Mouse (Mus musculus): ENCODE measurements around the gene Rab15.
"Not testable (repeated sequence)": the region's sequence is repeated elsewhere in the genome, so short reads cannot be mapped to it uniquely, and the experiment has no call there.

Gene Rab15

DNA sequence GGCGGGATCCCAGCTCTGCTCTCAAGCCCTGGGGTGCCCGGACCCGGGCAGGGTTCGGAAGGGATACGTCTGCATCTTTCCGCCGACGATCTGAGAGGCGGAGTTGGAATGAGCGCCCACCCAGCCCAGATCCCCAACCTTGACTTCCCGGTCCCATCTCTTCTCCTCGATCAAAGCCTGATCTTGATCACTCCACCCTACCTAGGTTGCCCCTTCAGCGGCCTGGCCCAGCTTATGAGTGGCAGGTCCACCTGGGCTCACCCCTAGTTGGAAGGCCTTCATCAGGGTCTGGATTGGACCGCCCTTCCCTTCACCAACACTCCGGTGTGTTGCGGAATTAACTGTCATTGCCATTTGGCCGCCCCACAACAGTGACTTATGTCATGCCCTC is at the start of gene Rab15:
Gene Rab15 (minus strand): TSS at position 258 of the 391 bp plus-strand sequence.
- DNase-seq (ENCODE audit: low read depth) = no peak

DNA sequence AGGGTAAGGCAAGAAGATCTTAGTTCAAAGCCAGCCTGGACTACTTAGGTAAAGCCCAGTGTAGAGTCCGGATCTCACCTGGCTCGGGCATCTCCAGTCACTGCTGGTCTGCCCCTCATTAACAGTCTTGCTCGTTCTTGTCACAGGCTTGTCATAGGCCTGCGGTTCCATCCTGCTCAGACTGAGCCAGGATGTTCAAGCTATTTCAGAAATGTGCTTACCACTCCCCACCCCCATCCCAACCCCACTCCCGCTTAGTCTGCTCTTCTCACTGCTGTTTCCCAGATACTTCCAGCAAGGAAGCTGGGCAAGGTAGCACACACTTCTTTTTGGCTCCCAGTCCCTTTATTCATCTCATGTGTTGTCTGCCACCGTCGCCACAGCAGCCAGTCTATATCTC is 46.9 kb upstream of the Rab15 start:
- DNase-seq (ENCODE audit: low read depth) = no peak

DNA sequence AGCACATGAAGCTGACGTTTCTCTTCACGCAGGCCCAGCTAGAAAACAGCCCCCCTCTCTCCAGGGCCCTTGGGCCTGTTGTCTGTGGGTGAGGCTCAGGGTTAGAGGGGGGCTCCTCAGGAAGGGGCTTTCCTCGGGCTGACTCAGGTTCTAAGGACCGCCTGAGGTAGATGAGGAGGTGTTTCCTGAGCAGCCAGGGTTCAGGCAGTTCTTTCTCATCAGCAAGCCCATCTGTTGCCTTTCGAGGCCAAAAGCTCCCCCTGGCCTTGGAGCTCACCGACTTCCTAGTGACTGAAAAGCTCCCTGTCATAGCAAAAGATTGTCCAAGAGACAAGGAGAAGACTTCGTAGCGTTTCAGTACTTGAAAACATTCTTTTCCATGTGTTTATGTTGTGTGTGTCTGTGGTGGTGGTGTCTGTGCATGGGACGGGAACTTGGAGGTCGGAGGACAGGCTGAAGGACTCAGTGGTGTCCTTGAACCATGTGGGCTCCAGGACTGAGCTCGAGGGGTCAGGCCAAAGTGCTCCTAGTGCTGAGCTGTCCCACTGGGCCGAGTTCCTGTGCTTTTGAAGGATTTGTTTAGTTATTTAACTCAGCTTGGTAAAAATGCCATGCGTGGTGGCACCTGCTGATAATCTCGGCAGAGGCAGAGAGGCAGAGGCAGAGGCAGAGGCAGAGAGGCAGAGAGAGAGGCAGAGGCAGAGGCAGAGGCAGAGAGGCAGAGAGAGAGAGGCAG is 45.9 kb upstream of the Rab15 start:
- DNase-seq (ENCODE audit: low read depth) = no peak

DNA sequence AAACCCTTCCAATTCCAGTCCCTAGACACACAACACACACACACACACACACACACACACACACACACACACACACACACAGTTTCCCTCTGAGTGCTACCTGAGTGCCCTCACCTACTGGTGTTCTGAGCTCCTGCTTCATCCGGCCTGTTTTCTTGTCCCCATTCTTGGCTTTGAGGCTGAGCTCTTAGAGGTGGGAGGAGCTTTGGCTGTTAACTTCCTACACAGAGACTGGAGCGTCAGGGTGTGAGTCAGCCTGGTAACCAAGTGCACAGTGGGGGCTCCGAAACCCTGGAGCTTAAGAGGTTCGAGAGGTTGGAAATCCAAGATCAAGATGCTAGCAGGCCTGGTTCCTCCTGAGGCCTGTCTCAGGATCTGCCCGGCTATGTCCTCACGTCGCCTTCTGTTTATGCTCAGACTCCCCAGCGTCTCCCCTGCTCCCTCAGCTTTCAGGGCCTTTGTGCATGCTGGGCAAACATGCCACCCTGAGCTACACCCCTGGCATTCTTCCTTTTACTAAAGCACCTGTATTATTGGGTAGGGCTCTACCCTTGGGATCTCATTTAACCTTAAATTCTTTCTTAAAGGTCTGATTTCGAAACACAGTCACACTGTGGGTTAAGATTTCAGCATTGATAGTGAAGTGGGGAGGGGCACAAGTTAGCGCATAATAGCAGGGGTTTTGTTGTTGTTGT is 45.0 kb upstream of the Rab15 start:
- peak; percentile 77 for DNase-seq (ENCODE audit: low read depth)

DNA sequence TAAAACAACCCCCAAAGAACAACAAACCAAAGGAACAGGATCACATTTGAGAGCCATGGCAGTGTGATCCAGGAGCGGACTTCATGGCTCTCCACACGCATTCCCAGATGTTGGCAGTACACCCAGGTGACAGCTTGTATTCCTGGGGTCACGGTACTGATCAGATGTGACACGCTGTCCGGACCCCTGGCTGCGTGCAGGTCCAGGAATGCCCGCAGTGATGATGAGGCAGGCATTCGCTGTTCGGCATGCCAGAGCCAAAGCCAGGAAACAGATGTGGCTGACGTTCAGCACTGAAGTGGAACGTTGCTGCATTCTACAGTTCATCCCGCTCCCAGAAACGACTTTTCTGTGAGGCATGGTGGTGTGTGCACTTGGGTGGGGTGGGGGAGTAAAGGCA is 42.6 kb upstream of the Rab15 start:
- DNase-seq (ENCODE audit: low read depth) = no peak

DNA sequence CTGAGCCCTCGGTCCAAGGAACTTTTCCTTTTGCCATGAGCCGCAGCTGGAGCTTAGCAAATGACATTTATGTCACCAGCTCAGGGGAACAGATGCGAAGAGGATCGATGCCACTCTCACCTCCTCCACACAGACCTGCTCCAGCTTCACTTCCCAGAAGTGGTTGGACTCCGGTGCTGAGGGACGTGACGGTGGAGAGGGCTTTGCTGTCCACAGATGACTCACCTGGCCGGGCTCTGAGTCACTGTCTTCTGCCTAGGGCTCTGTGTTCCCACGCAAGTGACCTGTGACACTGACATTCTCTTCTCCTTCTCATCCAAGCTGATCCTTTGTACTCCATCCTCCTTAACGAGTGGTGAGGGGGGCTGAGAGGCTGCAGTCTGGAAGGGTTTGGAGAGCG is 40.9 kb upstream of the Rab15 start:
- DNase-seq (ENCODE audit: low read depth) = no peak

DNA sequence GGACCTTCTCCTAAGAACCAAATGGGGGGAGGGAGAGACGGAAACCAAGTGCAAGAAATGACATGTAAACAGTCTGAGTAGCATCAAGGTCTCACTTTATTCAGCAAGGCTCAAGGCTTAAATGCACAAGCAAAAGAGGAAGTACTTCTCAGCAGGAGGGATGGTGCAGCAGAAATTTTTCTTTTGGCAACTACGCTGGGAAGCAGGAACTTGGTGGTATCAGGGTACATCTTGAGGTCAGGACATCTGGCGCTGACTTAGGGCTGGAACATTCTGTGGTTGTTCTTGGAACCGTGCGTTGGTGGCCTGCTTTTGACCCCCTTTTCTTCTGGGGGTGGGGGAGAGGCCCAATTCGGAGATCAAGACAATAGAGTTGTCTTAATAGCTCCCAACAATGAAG is 36.1 kb upstream of the Rab15 start:
- DNase-seq (ENCODE audit: low read depth) = not testable (repeated sequence)

DNA sequence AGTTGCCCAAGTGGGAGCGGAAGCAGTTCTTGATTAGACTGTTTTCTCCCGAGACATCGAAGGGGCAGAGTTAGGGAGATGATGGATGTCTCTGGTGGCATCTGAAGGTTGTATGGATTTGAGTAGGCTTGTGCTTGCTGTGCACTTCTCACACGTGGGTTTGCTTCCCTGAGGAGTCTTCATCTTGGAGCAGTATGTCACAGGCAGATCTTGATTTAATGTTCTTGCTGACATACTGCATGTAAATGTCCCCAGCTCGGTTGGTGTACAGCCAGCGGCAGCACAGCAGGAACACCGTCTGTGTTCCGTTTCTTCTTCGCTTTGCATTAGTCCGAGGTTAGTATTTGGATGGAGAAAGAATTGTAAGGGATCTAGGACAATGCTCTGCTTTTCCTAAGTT is 34.4 kb upstream of the Rab15 start:
- DNase-seq (ENCODE audit: low read depth) = no peak

DNA sequence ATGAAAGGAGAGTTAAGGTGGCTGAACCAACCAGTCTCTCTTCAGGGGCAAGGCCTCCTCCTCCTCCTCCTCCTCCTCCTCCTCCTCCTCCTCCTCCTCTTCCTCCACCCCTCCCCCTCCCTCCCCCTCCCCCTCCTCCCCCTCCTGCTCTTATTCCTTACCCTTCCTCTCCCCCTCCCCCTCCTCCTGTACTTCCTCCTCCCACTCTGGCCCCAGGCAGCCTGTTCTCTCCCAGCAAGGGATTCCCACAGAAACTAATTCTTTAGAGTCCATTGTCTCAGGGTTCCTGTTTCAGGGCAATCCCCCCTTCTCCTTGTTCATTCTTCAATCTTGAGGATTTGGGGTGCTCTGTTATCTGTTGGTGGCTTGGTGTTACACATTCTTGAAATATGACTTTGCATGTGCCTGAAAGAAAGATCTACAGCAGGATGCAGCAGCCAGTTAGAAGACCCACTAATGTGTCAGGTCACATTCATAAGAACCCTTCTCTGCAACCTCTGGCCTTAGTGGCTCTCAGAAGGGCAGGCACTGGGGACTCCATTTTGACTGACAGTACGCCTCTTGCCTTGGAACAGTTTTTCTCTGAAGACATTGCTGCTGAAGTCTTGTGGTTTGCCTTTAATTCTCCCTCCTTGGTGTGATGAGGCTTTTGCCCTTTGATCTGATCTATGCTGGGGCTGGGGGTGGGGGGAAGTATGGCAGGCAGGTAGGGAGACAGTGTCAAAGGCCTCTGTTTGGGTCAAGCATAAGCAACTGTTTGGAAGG is 30.9 kb upstream of the Rab15 start:
- peak; percentile 73 for DNase-seq (ENCODE audit: low read depth)

DNA sequence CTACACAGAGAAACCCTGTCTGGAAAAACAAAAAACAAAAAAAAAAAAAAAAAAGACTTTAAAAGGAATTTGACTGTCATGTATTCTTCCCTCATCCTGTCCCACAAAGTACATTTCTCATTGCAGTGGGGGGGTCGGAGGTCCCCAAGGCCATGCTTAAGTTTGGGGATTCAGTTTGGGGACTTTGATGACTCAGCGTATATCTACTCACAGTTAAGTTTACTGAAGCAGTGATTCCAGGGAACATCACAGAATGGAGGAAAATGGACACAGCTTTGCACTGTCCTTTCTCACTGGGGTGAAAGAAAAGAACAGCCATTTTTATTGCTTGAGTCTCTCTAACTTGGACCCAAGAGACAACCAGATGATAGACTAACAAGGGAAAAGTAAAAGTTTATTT is 29.7 kb upstream of the Rab15 start:
- DNase-seq (ENCODE audit: low read depth) = no peak

DNA sequence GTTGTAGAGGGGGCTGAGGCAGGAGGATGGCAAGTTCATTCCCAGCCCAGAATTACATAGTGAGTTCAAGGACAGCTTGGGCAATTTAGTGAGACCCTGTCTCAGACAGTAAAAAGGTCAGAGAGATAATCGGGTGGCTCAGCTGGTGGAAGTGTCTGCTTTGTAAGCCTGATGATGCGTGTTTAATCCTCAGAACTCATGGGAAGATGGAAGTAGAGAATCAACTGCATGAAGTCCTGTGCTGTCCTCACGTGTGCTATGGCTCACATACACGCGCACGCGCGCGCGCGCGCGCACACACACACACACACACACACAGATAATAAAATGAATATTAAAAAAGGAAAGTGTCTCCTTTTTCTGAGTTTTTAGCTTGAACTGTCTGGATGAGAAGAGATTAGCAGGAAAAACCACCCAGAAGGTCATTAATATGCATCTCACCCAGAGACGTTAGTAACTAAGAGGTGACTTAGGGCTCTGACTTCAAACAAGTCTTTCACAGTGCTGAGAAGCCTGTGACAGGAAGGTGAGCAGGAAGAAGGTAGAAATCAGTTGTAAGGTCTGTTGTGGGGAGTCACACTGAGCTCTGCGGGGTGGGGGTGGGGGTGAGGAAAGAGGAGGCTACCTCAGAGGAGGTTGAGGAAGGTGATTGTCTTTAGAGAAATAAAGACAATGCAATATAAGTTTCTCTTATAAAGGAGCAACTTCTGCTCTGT is 21.8 kb upstream of the Rab15 start:
- DNase-seq (ENCODE audit: low read depth) = peak; percentile 80

DNA sequence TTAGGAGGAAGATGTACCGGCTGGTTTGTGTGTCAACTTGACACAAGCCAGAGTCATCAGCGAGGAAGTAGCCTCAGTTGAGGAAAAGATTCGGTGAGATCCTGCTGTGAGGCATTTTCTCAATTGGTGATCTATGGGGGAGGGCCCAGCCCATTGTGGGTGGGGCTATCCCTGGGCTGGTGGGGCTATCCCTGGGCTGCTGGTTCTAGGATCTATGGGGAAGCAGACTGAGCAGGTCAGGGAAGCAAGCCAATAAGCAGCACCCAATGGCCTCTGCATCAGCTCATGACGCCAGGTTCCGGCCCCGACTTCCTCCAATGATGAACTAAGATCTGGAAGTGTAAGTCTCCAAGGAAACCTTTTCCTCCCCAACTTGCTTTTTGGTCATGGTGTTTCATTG is 17.4 kb upstream of the Rab15 start:
- no peak for DNase-seq (ENCODE audit: low read depth)

DNA sequence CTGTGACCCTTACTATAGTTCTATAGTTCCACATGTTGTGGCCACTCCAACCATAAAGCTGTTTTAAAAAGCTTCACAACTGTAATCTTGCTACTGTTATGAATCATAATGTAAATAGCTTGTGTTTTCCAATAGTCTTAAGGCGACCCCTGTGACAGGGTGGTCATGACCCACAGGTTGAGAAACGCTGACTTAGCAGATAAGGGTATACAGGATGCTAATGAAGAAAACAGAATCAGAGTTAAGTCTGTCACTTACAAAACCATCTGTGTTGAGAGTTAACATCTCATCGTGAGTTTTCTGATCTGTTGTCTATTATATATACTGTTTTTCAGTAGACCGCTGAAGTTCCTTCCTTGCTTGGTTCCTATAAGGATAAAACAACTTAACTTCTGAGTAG is 16.6 kb upstream of the Rab15 start:
- DNase-seq (ENCODE audit: low read depth) = no peak

DNA sequence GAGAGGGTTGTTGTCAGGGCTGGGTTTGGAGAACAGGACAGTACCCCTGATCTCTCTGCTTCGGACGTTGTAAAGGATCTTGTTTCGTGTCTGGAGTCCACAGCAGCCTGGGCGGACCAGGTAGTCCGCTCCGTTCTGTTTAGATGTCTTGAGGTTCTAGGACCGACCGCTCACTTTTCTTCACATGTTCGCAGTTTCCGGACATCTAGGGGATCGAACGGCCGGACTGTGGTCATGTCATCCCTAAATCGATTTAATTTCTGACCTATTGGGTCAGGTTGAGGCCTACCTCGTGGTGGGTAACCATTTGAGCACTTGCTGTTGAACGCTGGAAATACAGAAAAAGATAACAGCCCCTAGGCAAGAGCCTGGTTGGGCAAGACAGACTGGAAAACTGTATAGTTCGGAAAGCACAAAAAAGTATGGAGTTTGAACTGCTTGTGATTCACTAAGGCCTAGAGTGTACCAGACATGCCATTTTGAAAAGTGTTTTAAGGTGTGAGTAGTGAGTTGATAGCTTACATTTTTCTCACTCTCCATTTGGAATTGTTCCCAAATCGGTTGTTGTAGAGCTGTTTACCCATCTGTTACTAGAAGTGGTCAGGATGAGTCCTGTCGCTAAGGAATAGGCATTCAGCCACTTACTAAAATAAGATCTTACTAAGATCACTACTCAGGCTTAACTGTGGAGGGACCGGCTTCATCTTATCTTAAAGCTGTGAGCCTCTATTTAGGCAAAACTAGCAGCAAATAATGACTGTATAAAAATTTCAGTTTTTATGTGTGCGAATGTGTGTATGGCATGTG is 15.3 kb upstream of the Rab15 start:
- no peak for DNase-seq (ENCODE audit: low read depth)

DNA sequence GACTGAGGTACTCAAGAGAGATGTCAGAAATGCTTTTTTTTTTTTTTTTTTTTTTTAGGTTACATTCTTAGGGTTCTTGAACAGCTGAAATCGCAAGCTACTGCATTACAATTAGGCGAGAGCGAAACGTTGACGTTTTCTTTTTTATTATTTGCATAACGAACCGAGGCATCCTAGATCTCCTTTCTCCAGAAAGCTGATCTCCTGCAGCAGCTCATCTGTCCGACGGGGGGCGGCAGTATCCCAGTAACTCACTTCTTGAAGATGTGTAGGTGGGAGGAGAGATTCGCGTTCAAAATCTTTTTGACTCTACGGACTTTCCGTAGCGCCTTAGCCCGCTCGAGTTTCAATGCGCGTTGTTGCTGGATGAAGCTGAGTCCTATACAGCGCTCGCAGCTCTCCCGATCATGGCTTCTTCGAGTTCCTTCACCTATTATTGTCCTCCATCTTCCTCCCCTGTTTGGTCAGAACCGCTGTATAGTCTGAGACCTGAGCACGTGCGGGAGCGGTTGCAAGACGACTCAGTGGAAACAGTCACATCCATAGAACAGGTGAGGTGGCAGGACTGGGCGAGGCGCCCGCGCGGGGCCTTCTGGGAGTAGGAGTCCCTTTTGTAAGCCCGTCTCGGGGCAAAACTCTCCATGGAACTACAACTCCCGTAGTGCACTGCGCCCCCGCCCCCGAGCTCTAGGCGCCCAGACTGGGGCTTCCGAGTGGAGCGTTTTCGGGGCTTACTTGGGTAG is 14.6 kb upstream of the Rab15 start:
- peak; percentile 98 for DNase-seq (ENCODE audit: low read depth)

DNA sequence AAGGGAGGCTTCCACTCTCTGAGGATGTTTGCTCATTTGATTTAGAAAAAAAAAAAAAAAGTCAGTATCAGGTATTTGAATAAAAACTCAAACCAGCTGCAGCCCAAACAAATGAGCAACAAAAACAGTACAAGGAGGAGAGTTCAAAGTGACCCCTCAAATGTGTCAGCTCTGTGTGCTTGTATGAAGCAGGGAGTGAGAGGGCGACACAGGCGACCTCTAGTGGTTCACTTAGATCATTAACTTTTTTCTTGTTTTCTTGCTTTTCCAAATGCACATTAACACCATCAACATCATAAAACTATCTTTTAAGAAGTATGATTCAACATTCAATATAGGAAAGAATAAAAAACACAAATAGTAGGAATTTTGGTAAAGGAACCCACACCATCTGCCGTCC is 10.0 kb upstream of the Rab15 start:
- peak; percentile 76 for DNase-seq (ENCODE audit: low read depth)

DNA sequence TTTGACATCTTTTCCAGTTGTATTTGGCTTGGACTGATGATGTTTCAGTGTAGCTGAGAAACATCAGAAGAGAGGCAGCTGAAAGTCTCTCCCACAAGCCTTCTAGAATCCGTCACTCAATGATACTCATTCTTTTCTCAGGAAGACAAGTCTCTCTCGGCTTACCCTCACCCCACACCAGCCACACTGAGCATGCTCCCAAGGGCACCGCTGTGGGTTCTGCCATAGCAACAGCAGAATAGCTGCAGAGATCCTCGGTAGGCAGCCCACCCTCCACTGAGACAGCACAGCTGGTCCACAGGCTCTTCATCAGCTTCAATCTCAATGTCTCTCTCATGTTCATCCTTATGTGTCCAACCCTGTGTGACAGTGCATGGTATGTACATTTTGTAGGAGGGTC is 2.6 kb upstream of the Rab15 start:
- no peak for DNase-seq (ENCODE audit: low read depth)

DNA sequence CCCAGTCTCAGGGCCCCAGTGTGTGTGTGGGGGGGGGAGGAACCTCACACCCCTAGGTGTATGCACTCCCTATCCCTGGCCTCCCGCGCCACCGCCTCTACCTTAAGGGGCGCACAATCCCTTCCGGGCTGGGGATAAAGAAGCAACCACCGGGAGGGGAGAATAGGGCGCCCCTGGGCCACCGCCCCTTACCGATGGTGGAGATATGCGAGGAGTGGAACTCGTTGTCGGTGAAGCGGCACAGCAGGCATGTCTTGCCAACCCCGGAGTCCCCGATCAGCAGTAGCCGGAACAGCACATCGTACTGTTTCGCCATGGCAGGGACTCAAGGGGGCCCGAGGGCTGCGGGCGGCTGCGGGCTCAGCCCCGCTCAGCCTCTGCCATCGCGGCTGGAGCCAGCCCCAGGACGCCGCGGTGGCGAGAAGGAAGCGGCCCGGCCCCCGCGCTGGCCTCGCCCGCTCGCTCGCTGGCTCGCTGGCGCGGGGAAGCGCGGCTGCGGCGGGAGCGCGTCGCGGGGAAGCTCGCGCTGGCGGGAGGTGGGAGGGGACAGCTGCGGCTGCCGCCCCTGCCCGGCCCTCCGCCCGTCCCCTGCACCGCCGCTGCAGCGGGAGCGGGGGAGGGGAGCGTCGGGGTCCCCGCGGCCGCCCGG is 582 bp downstream of the Rab15 start:
- no peak for DNase-seq (ENCODE audit: low read depth)

DNA sequence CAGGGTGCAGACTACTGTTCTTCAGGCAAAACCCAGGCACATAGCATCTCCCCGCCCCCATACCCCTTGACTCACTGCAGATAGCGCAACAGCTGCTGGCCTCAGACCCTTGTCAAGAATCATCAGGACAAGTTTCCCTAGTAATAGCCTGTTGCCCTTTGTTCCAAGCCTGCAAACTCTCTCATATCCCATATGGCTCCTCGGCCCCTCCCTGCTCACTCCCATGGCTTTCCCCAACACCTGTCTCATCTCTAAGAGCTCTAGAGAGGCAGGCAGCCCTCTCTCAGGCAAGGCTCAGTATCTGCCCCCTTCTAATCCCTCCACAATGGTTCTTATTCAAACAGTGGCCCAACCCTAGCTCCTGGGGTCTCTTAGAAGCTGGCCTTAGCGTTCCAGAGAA is 2.1 kb downstream of the Rab15 start:
- DNase-seq (ENCODE audit: low read depth) = no peak

DNA sequence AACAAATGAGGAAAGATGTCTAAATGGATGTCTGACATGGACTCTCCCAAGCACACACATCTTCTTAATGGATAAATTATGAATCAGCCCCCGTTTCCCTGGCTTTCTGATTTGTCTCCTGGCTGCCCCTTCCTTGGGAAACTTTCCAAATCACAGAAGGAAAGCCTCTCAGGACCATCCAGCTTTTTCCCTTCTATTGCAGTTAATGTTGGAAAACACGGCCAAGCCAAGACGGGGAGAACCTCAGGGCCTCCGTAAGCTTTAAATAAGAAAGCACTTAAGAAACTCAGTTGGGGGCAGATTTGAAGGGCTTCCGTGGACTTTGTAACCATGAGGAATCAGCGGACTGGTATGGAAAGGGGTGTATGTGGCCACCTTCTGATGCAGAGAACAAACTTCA is 2.9 kb downstream of the Rab15 start:
- no peak for DNase-seq (ENCODE audit: low read depth)

Data from naive thymus-derived CD4-positive, alpha-beta T cell, adult 2 months (primary cell).